Mouse (Mus musculus): ENCODE data around the gene Ptpn11. TPM values are rescaled to one million over a fixed set of nuclear protein-coding genes. Genes with fewer than 3 reads are reported as not detected.

The Ptpn11 gene
- 17.3 and 18.9 TPM in 2 replicates for polyA plus RNA-seq (2012; rRNA removed)

DNA sequence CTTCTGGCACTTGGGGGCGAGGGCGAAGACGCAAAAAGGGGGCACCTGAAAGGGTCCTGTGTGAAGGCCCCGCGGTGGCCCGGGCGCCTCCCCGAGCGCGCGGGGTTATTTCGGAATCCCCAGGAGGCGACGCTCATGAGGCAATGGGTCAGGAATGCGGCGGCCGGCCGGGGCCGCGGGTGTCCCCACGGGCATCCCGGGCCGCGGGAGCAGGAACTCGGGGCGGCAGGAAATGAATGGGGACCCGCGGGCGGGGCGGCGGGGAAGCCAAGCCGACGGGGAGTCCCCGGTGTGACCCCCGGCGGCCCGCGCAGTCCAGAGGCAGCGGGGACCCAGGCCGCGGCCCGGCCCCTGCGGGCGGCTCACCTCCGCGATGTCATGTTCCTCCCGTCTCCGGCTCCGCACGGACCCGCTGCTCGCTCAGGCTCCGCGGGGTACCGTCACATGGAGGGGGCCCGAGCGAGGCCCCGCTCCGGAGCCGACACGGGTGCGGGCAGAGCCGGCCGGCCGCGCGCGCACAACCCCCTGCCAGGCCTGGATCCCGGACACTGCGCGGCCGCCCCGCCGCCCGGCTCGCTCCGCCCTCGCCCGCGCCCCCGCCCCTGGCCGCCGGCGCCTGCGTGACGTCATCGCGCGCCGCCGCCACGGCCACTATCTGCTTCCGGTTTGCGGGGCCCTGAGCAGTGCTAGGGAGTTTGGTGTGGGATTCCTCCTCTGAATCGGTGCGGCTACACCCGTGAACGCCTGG is at the start of gene Ptpn11:
Gene Ptpn11, minus strand, starts transcription at position 562 of the 748 bp plus-strand sequence.
- DNase-seq (ENCODE audit: low read depth in 1 of 2, low spot score in 2 of 2) = peak; percentile 54 to 77
- peaks cover 4% of the 10 kb centered on the region; the same call in 1 of the 2 replicates for H3K4me1 ChIP-seq (ENCODE audit: control insufficient read depth, insufficient read depth, insufficient read length)
- H3K36me3 ChIP-seq (ENCODE audit: control insufficient read depth, insufficient read depth, low read length) = no peaks in the 10 kb centered on the region
- peak within 1 kb of the TSS; percentile 90 for H3K4me3 ChIP-seq (ENCODE audit: extremely low read depth, insufficient read depth, insufficient read length)
- no peaks in the 10 kb centered on the region for H3K27me3 ChIP-seq (ENCODE audit: control insufficient read depth, insufficient read depth, low read length)
- peak; percentile 75 for TF ChIP-seq POLR2A (IDR thresholded peaks at IDR 0.05; ENCODE audit: low read depth, low read length)
- no peak for TF ChIP-seq CTCF (IDR thresholded peaks at IDR 0.05; ENCODE audit: extremely low read depth, insufficient read depth, insufficient read length, insufficient replicate concordance)
- under 1% methylated on average over 92 of the region's 98 CpGs for WGBS
- peak within 1 kb of the TSS; percentile 77 for H3K27ac ChIP-seq (ENCODE audit: insufficient read depth, low read length)

DNA sequence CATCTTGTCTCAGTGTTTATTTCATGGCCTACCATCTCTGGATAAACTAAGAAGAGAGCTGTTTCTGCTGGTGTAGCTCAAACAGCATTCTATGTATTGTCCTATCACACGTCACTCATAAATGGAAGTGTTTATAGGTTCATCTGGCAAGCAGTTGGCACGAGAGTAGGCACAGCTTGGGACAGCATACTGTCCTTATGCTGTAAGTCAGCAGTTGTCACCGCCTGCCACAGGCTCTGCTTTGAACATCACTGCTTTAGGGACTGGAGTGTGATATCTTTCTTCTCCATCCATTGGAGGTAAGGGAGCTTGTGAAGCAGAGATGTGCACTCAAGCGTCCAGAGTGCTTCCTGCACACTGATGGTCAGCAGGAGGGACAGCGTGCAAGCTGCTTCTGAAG is 48.6 kb upstream of the Ptpn11 start:
- WGBS = 89% methylated on average over 5 of the region's 5 CpGs
- Histone ChIP-seq H3K27me3 (ENCODE audit: control insufficient read depth, insufficient read depth, low read length) (no peaks in the 10 kb centered on the region), H3K4me1 (ENCODE audit: control insufficient read depth, insufficient read depth, insufficient read length) (0 out of 2 replicates have a peak, but pooled peaks cover 3% of the 10 kb centered on the region), H3K36me3 (ENCODE audit: control insufficient read depth, insufficient read depth, low read length) (no peaks in the 10 kb centered on the region), H3K27ac (ENCODE audit: insufficient read depth, low read length) (no peak overlapping the region), H3K4me3 (ENCODE audit: extremely low read depth, insufficient read depth, insufficient read length) (no peak overlapping the region)
- no peak for TF ChIP-seq CTCF (IDR thresholded peaks at IDR 0.05; ENCODE audit: extremely low read depth, insufficient read depth, insufficient read length, insufficient replicate concordance)
- no peak for TF ChIP-seq POLR2A (IDR thresholded peaks at IDR 0.05; ENCODE audit: low read depth, low read length)
- no peak for DNase-seq (ENCODE audit: low read depth in 1 of 2, low spot score in 2 of 2)

DNA sequence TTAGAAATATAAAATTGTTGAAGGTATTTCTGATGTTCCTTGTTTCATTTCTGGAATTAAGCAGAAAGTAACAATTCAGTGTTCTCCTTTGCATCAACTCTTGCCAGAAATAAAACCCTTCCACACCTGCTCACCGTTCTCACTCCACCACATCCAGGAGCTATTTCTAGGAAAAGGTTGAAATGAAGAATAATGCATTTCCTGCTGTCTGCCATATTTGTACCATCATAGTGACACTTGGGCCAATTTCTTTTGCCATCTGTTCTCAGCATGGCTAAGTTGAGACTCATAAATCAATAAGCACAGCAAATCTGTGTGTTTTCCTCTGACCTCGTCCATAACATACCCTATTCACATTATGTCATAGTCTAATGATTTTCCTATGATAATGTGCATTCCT is 47.0 kb upstream of the Ptpn11 start:
- Histone ChIP-seq H3K4me3 (ENCODE audit: extremely low read depth, insufficient read depth, insufficient read length) (no peak overlapping the region), H3K27ac (ENCODE audit: insufficient read depth, low read length) (no peak overlapping the region), H3K4me1 (ENCODE audit: control insufficient read depth, insufficient read depth, insufficient read length) (0 out of 2 replicates have a peak, but pooled peaks cover 3% of the 10 kb centered on the region), H3K27me3 (ENCODE audit: control insufficient read depth, insufficient read depth, low read length) (no peaks in the 10 kb centered on the region), H3K36me3 (ENCODE audit: control insufficient read depth, insufficient read depth, low read length) (no peaks in the 10 kb centered on the region)
- WGBS = 78% methylated on average over 2 of the region's 2 CpGs
- no peak for TF ChIP-seq POLR2A (IDR thresholded peaks at IDR 0.05; ENCODE audit: low read depth, low read length)
- TF ChIP-seq CTCF (IDR thresholded peaks at IDR 0.05; ENCODE audit: extremely low read depth, insufficient read depth, insufficient read length, insufficient replicate concordance) = no peak
- no peak for DNase-seq (ENCODE audit: low read depth in 1 of 2, low spot score in 2 of 2)

DNA sequence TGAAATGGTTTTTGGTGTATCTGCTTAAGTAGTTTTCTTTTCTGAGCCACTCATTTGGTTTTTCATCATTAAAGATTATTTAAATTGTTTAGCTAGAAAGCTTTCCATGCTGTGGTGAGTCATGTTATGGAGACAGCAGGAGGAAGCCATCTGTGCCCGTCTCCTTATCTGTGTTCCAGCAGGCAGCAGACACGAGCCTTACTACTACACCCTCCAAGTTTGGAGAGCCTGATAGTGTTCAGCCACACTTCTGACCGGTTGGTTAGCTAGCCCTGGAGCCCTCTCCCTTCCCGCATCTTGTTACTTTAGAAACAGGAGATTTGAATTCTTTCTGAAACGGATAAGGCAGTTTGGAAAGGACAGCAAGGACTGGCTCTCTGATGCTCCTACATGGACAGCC is 45.0 kb upstream of the Ptpn11 start:
- 74% methylated on average over 5 of the region's 5 CpGs for WGBS
- peak overlapping the region; percentile 56 for H3K27ac ChIP-seq (ENCODE audit: insufficient read depth, low read length)
- H3K4me3 ChIP-seq (ENCODE audit: extremely low read depth, insufficient read depth, insufficient read length) = no peak overlapping the region
- TF ChIP-seq CTCF (IDR thresholded peaks at IDR 0.05; ENCODE audit: extremely low read depth, insufficient read depth, insufficient read length, insufficient replicate concordance) (no peak), POLR2A (IDR thresholded peaks at IDR 0.05; ENCODE audit: low read depth, low read length) (no peak)
- H3K27me3 ChIP-seq (ENCODE audit: control insufficient read depth, insufficient read depth, low read length) = no peaks in the 10 kb centered on the region
- H3K4me1 ChIP-seq (ENCODE audit: control insufficient read depth, insufficient read depth, insufficient read length) = 0 out of 2 replicates have a peak, but pooled peaks cover 3% of the 10 kb centered on the region
- H3K36me3 ChIP-seq (ENCODE audit: control insufficient read depth, insufficient read depth, low read length) = no peaks in the 10 kb centered on the region
- no peak for DNase-seq (ENCODE audit: low read depth in 1 of 2, low spot score in 2 of 2)

DNA sequence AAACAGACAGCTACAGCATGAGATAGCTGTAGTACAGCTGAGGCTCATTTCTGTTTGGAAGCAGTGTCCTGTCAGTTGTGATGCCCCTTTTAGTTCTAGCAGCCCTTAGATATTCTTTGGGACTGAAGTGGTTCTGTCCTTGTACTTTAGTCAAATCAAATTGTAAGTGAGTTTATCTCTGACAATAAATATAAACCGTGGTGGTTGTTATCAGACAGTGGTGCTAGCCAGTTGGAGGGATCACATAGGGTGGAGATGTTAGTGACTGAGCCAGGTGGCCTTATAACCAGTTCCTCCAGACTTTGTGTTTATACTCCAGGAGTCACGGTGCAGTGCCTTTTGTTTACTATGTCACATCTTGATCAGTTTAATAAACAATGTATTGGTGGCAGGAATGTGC is 42.5 kb upstream of the Ptpn11 start:
- TF ChIP-seq POLR2A (IDR thresholded peaks at IDR 0.05; ENCODE audit: low read depth, low read length) (no peak), CTCF (IDR thresholded peaks at IDR 0.05; ENCODE audit: extremely low read depth, insufficient read depth, insufficient read length, insufficient replicate concordance) (no peak)
- Histone ChIP-seq H3K27ac (ENCODE audit: insufficient read depth, low read length) (no peak overlapping the region), H3K4me1 (ENCODE audit: control insufficient read depth, insufficient read depth, insufficient read length) (no peaks in the 10 kb centered on the region; the same call in 1 of the 2 replicates), H3K4me3 (ENCODE audit: extremely low read depth, insufficient read depth, insufficient read length) (no peak overlapping the region), H3K36me3 (ENCODE audit: control insufficient read depth, insufficient read depth, low read length) (no peaks in the 10 kb centered on the region), H3K27me3 (ENCODE audit: control insufficient read depth, insufficient read depth, low read length) (no peaks in the 10 kb centered on the region)
- WGBS = 84% methylated on average over 2 of the region's 2 CpGs
- no peak for DNase-seq (ENCODE audit: low read depth in 1 of 2, low spot score in 2 of 2)

DNA sequence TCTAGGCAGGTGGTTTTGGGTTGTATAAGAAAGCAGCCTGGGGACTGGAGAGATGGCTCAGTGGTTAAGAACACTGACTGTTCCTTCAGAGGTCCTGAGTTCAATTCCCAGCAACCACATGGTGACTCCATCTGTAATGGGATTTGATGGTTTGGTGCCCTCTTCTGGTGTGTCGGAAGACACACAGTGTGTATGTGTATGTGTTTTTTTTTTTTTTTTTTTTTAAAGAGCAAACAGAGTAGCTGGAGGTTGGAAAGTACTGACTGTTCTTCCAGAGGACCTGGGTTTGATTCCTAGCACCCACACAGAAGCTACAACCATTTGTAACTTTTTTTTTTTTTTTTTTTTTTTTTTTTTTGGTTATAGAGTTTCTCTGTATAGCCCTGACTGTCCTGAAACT is 41.6 kb upstream of the Ptpn11 start:
- TF ChIP-seq POLR2A (IDR thresholded peaks at IDR 0.05; ENCODE audit: low read depth, low read length) = no peak
- TF ChIP-seq CTCF (IDR thresholded peaks at IDR 0.05; ENCODE audit: extremely low read depth, insufficient read depth, insufficient read length, insufficient replicate concordance) = no peak
- no peak overlapping the region for H3K4me3 ChIP-seq (ENCODE audit: extremely low read depth, insufficient read depth, insufficient read length)
- no peaks in the 10 kb centered on the region; the same call in 1 of the 2 replicates for H3K4me1 ChIP-seq (ENCODE audit: control insufficient read depth, insufficient read depth, insufficient read length)
- H3K36me3 ChIP-seq (ENCODE audit: control insufficient read depth, insufficient read depth, low read length) = no peaks in the 10 kb centered on the region
- no peak overlapping the region for H3K27ac ChIP-seq (ENCODE audit: insufficient read depth, low read length)
- DNase-seq (ENCODE audit: low read depth in 1 of 2, low spot score in 2 of 2) = no peak
- WGBS = 92% methylated on average over 1 of the region's 1 CpGs
- no peaks in the 10 kb centered on the region for H3K27me3 ChIP-seq (ENCODE audit: control insufficient read depth, insufficient read depth, low read length)

DNA sequence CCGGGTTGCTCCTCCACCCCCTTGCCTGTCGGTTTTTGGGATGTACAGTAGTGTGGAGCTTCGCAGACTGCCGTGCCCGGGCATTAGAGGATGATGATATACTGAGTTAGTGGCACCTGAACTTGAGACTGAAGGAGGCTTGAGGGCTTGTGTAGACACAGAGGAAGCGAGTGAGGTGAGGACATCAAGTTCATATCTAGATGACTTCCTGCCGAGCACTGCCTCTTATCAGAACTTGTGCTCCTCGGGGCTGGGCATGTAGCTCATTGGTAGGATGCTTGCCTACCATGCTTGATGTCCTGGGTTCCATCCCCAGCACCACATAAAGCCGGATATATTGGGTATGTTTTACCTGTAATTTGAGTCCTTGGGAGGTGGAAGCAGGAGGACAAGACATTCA is 39.6 kb upstream of the Ptpn11 start:
- no peaks in the 10 kb centered on the region; the same call in 1 of the 2 replicates for H3K4me1 ChIP-seq (ENCODE audit: control insufficient read depth, insufficient read depth, insufficient read length)
- H3K36me3 ChIP-seq (ENCODE audit: control insufficient read depth, insufficient read depth, low read length) = no peaks in the 10 kb centered on the region
- no peaks in the 10 kb centered on the region for H3K27me3 ChIP-seq (ENCODE audit: control insufficient read depth, insufficient read depth, low read length)
- no peak for DNase-seq (ENCODE audit: low read depth in 1 of 2, low spot score in 2 of 2)
- TF ChIP-seq CTCF (IDR thresholded peaks at IDR 0.05; ENCODE audit: extremely low read depth, insufficient read depth, insufficient read length, insufficient replicate concordance) = no peak
- TF ChIP-seq POLR2A (IDR thresholded peaks at IDR 0.05; ENCODE audit: low read depth, low read length) = no peak
- H3K27ac ChIP-seq (ENCODE audit: insufficient read depth, low read length) = no peak overlapping the region
- 72% methylated on average over 9 of the region's 9 CpGs for WGBS
- H3K4me3 ChIP-seq (ENCODE audit: extremely low read depth, insufficient read depth, insufficient read length) = no peak overlapping the region

All from spleen, adult 2 months (tissue).